Mouse (Mus musculus) limb, embryonic 14.5 days (tissue): ENCODE measurements around the gene Col24a1. TPM values are rescaled to one million over a fixed set of nuclear protein-coding genes. Genes with fewer than 3 reads are reported as not detected.
"Not testable (repeated sequence)": the region's sequence is repeated elsewhere in the genome, so short reads cannot be mapped to it uniquely, and the experiment has no call there.

Experiments
- ATAC-seq: fragments of 200-750 bp; cut with Nextera tagmentation; 2 replicates; pipeline ENCODE4 v1.8.0; 2017; ENCODE audit warnings: low read depth, moderate number of reproducible peaks, moderate TSS enrichment; ENCODE audit not compliant: low FRiP score
- DNase-seq: peaks from one replicate; pipeline ENCODE4 v3.0.0-alpha.2; 2015; ENCODE audit warnings: low spot score
- H3K27ac ChIP-seq: fragments of 300-500 bp; sonication (generic); replicated peaks from 2 replicates; pipeline ENCODE4 v1.5.1; 2014; ENCODE audit warnings: low read depth, mild to moderate bottlenecking, low read length, moderate library complexity, mixed read lengths
- H3K27me3 ChIP-seq: fragments of 300-500 bp; sonication (generic); 2 replicates; pipeline ENCODE4 v1.6.1; 2014; ENCODE audit warnings: low read length, mixed read lengths; ENCODE audit not compliant: control insufficient read depth, insufficient read depth
- H3K36me3 ChIP-seq: fragments of 300-500 bp; sonication (generic); 2 replicates; pipeline ENCODE4 v1.6.1; 2014; ENCODE audit warnings: mild to moderate bottlenecking, low read length, moderate library complexity, mixed read lengths; ENCODE audit not compliant: control insufficient read depth, insufficient read depth
- H3K4me1 ChIP-seq: fragments of 300-500 bp; sonication (generic); 2 replicates; pipeline ENCODE4 v1.6.1; 2014; ENCODE audit warnings: antibody characterized with exemption, low read length, mixed read lengths; ENCODE audit not compliant: control insufficient read depth, insufficient read depth
- H3K4me2 ChIP-seq: fragments of 300-500 bp; sonication (generic); replicated peaks from 2 replicates; pipeline ENCODE4 v1.6.1; 2014; ENCODE audit warnings: low read depth, mild to moderate bottlenecking, low read length, moderate library complexity; ENCODE audit not compliant: severe bottlenecking
- H3K4me3 ChIP-seq: fragments of 300-500 bp; sonication (generic); replicated peaks from 2 replicates; pipeline ENCODE4 v1.5.1; 2014; ENCODE audit warnings: low read length
- H3K9ac ChIP-seq: fragments of 300-500 bp; sonication (generic); 2 replicates; pipeline ENCODE4 v1.6.1; 2014; ENCODE audit warnings: mild to moderate bottlenecking, low read depth, low read length, moderate library complexity; ENCODE audit not compliant: severe bottlenecking
- H3K9me3 ChIP-seq: fragments of 300-500 bp; sonication (generic); 2 replicates; pipeline ENCODE4 v1.6.1; 2016; ENCODE audit warnings: low read length; ENCODE audit not compliant: control insufficient read depth
- POLR2A ChIP-seq: fragments of 200-500 bp; IDR thresholded peaks from 2 replicates; pipeline ENCODE4 v1.8.0; 2012; ENCODE audit warnings: inconsistent platforms, mild to moderate bottlenecking, moderate library complexity, borderline replicate concordance; ENCODE audit not compliant: insufficient read depth, insufficient read length; ENCODE audit errors: extremely low read depth
- WGBS: fragments of 180-500 bp; shearing (Covaris S2); extraction: QIAGEN DNeasy Blood & Tissue Kit; methylation state at CpG from one replicate; pipeline ENCODE4 v1.1.7; 2014; 5-methylcytosine and 5-hydroxymethylcytosine counted together
- polyA plus RNA-seq, 2 experiments: library from polyadenylated mRNA; depleted of rRNA in 1 of 2; stranded (reverse) in 1 of 2; unstranded in 1 of 2; fragments of >200 nt; fragmentation: Nextera tagmentation in 1 of 2; extraction: Ambion mirVana in 1 of 2; gene quantifications; 2 replicates each; pipeline versions ENCODE4 v1.2.1 to v1.2.3; 2012 to 2014

The Col24a1 gene
- polyA plus RNA-seq, 2 experiments: 9.5 to 24.0 TPM

GRCm38 (mm10) chr3:145422044-145422443 is 129.8 kb downstream of the Col24a1 start:
- no peaks in the 10 kb centered on the region for H3K27me3 ChIP-seq
- H3K4me1 ChIP-seq: peaks cover 10% of the 10 kb centered on the region
- ATAC-seq (no peak), DNase-seq (peak; percentile 14)
- no peak overlapping the region for H3K9ac ChIP-seq
- TF ChIP-seq POLR2A: no peak
- H3K4me3 ChIP-seq: no peak overlapping the region
- WGBS: 75% methylated on average over 3 of the region's 3 CpGs
- H3K36me3 ChIP-seq: no peaks in the 10 kb centered on the region
- H3K4me2 ChIP-seq: no peak overlapping the region
- H3K9me3 ChIP-seq: no peaks in the 10 kb centered on the region
- no peak overlapping the region for H3K27ac ChIP-seq

GRCm38 (mm10) chr3:145438352-145438751 is 146.1 kb downstream of the Col24a1 start:
- Histone ChIP-seq H3K4me1 (no peaks in the 10 kb centered on the region), H3K9me3 (no peaks in the 10 kb centered on the region), H3K9ac (no peak overlapping the region), H3K4me2 (no peak overlapping the region), H3K36me3 (no peaks in the 10 kb centered on the region), H3K4me3 (no peak overlapping the region), H3K27ac (no peak overlapping the region), H3K27me3 (no peaks in the 10 kb centered on the region)
- DNase-seq: no peak
- ATAC-seq: no peak
- WGBS: 77% methylated on average over 7 of the region's 7 CpGs
- TF ChIP-seq POLR2A: no peak

DNA sequence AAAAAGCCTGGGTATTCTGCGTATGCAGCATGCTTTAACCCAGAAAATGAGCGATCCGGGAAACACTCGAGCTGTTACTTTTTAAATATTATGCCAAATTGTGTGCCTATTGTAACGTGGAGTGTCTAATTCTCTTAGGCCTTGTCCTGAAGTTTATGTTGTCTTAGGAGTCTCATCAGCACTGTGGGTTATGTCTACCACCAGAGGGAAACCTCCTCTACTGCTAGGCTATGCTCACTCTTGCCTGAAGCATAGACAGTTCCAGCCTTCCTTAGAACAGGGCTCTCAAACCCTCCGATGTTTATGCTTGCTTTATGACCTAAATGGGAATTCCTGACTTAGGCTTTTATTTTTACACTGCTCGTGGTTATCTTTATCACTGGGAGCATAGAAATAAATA is 146.8 kb downstream of the Col24a1 start:
- no peak for TF ChIP-seq POLR2A
- no peaks in the 10 kb centered on the region for H3K27me3 ChIP-seq
- no peak overlapping the region for H3K9ac ChIP-seq
- H3K9me3 ChIP-seq: no peaks in the 10 kb centered on the region
- H3K4me3 ChIP-seq: no peak overlapping the region
- DNase-seq (no peak), ATAC-seq (no peak)
- H3K36me3 ChIP-seq: no peaks in the 10 kb centered on the region
- 78% methylated on average over 7 of the region's 7 CpGs for WGBS
- H3K4me2 ChIP-seq: no peak overlapping the region
- no peaks in the 10 kb centered on the region for H3K4me1 ChIP-seq
- H3K27ac ChIP-seq: no peak overlapping the region

GRCm38 (mm10) chr3:145440993-145441392 is 148.7 kb downstream of the Col24a1 start:
- Histone ChIP-seq H3K27ac (no peak overlapping the region), H3K4me1 (no peaks in the 10 kb centered on the region), H3K9ac (no peak overlapping the region), H3K27me3 (no peaks in the 10 kb centered on the region), H3K36me3 (no peaks in the 10 kb centered on the region), H3K4me3 (no peak overlapping the region), H3K4me2 (no peak overlapping the region), H3K9me3 (no peaks in the 10 kb centered on the region)
- DNase-seq (no peak), ATAC-seq (no peak)
- WGBS: 43% methylated on average over 1 of the region's 1 CpGs
- TF ChIP-seq POLR2A: no peak

GRCm38 (mm10) chr3:145442268-145442667 is 150.0 kb downstream of the Col24a1 start:
- no peak for ATAC-seq
- no peaks in the 10 kb centered on the region for H3K4me1 ChIP-seq
- DNase-seq: peak; percentile 43

GRCm38 (mm10) chr3:145443167-145443566 is 150.9 kb downstream of the Col24a1 start:
- H3K4me2 ChIP-seq, H3K9me3 ChIP-seq, H3K27me3 ChIP-seq, ATAC-seq, H3K27ac ChIP-seq, DNase-seq, H3K4me3 ChIP-seq, H3K4me1 ChIP-seq, H3K36me3 ChIP-seq, H3K9ac ChIP-seq: not testable (repeated sequence)
- WGBS: 64% methylated on average over 6 of the region's 6 CpGs

More at GRCm38 (mm10) chr3:145442268-145442667, 150.0 kb downstream of the Col24a1 start:
- 97% methylated on average over 1 of the region's 1 CpGs for WGBS
- H3K9me3 ChIP-seq: no peaks in the 10 kb centered on the region
- no peak overlapping the region for H3K4me3 ChIP-seq
- no peak for TF ChIP-seq POLR2A
- no peaks in the 10 kb centered on the region for H3K36me3 ChIP-seq
- no peak overlapping the region for H3K27ac ChIP-seq
- no peak overlapping the region for H3K9ac ChIP-seq
- no peak overlapping the region for H3K4me2 ChIP-seq
- H3K27me3 ChIP-seq: no peaks in the 10 kb centered on the region
